In genomic region chr10:118480793-118481192, GRCm38 (mm10) we compare ENCODE assay signal across 27 mouse cellular contexts. TPM values are rescaled to one million over a fixed set of nuclear protein-coding genes. Genes with fewer than 3 reads are reported as not detected.
DNase-seq lines count a peak whose midpoint lies in the region; ATAC-seq lines count a peak whose summit lies in the region.
"Had no signal": no experiment of that assay in that cellular context is flagged by ENCODE, and none has a peak within 500 bp of the region (broad histone marks: within the 10 kb centered on the region; RNA-seq: fewer than 3 reads in every experiment).

No protein-coding gene starts in this region.

- peak; percentile 17 for DNase-seq in CD4-positive, CD25-positive, alpha-beta regulatory T cell, adult 2 months (ENCODE audit: low read depth, low spot score)
- DNase-seq in splenic B cell, adult 2 months (ENCODE audit: low read depth, low spot score) = peak; percentile 40
- no peak for DNase-seq in liver
- no peak for DNase-seq in urinary bladder, postnatal 10 days (ENCODE audit: low spot score)
- DNase-seq in right cerebral cortex, postnatal 14 days = no peak
- DNase-seq: adrenal gland, postnatal 14 days; cerebellum, adult 2 months; cerebellum, postnatal 10 days; embryo, embryonic 11 days; heart, adult 2 months; heart, postnatal 36 days had no signal

- H3K36me3 ChIP-seq in splenic B cell, adult 2 months (ENCODE audit: control insufficient read depth, insufficient read depth, low read length, poor library complexity, severe bottlenecking) = no peaks in the 10 kb centered on the region
- H3K36me3 ChIP-seq: embryonic facial prominence, embryonic 12.5 days; forebrain, embryonic 15.5 days; heart, embryonic 12.5 days; hindbrain, embryonic 13.5 days; intestine, embryonic 15.5 days had no signal

- ATAC-seq in CD4-positive, CD25-positive, alpha-beta regulatory T cell, adult 4 months = no peak
- ATAC-seq in common myeloid progenitor, adult 5-6 weeks (replicated peaks; ENCODE audit: low read depth, poor library complexity, severe bottlenecking) = peak; percentile 94
- ATAC-seq in megakaryocyte, adult 5-6 weeks (ENCODE audit: poor library complexity, severe bottlenecking) = peak; percentile 43
- ATAC-seq: activated CD4-positive, CD25-positive, alpha-beta regulatory T cell, adult 4 months; forebrain, embryonic 15.5 days; hindbrain, postnatal 0 days; intestine, embryonic 15.5 days had no signal

- H3K27me3 ChIP-seq in splenic B cell, adult 2 months (ENCODE audit: control insufficient read depth, insufficient read depth, low read length, poor library complexity, severe bottlenecking) = no peaks in the 10 kb centered on the region
- H3K27me3 ChIP-seq: embryonic facial prominence, embryonic 12.5 days; forebrain, embryonic 15.5 days; heart, embryonic 12.5 days; hindbrain, embryonic 13.5 days; intestine, embryonic 15.5 days had no signal

RNA-seq across cellular contexts. Expression of gene Ifng, which starts 39.9 kb away (rescaled TPM):
- 10 to 100 TPM in 1 of 2 experiments, 1 to 10 TPM in 1; 5.5 to 10.6 TPM for polyA plus RNA-seq in CD4-positive, CD25-positive, alpha-beta regulatory T cell, adult 4 months (2017; shearing (Covaris generic))
- total RNA-seq in common myeloid progenitor, adult 5-6 weeks (2017) = 0.46 TPM in 1 of 2 replicates, not detected in the other
- 0.94 and 1.9 TPM in 2 replicates for total RNA-seq in megakaryocyte, adult 5-6 weeks (2015)
- total RNA-seq in megakaryocyte, adult 5-6 weeks (2017) = 1.6 and 2.6 TPM in 2 replicates
- total RNA-seq: adrenal gland, adult 18-20 months; adrenal gland, postnatal 14 days; gastrocnemius, adult 8-10 months; gastrocnemius, postnatal 4 days; heart, adult 2 months; heart, postnatal 36 days; MEL had no signal
- polyA plus RNA-seq: cerebellum, adult 2 months; embryonic facial prominence, embryonic 12.5 days; forebrain, embryonic 11.5 days; forebrain, embryonic 15.5 days; heart, adult 2 months; heart, embryonic 12.5 days; heart, embryonic 16.5 days; hindbrain, embryonic 13.5 days; hindbrain, postnatal 0 days; intestine, embryonic 15.5 days had no signal

Comparison
In these comparisons a context has a peak if more than half of its experiments do, and no peak if none do; other contexts are left out.
1. DNase-seq: peak in CD4-positive, CD25-positive, alpha-beta regulatory T cell, adult 2 months (single experiment) and splenic B cell, adult 2 months (single experiment); none in liver (single experiment), urinary bladder, postnatal 10 days (single experiment) and right cerebral cortex, postnatal 14 days (single experiment).